Mouse (Mus musculus) heart, embryonic 11.5 days (tissue): ENCODE results near the gene Olfr776. TPM values are rescaled to one million over a fixed set of nuclear protein-coding genes. Genes with fewer than 3 reads are reported as not detected.

Experiments used
- polyA plus RNA-seq: library from polyadenylated mRNA; unstranded; fragments of >200 nt; fragmentation: Nextera tagmentation; extraction: Ambion mirVana; gene quantifications from 2 replicates; pipeline ENCODE4 v1.2.1, GENCODE M21; 2014

The Olfr776 gene
- polyA plus RNA-seq, 1 experiment from 2014 or later, result not detected

Other genes starting within 250 kb of the Olfr776 start
- not detected in 2 replicates for gene Olfr763, start 248.3 kb upstream of the Olfr776 start, polyA plus RNA-seq
- gene Olfr764-ps1, start 219.2 kb upstream of the Olfr776 start, polyA plus RNA-seq, result not detected in 2 replicates
- gene Olfr765, start 209.1 kb upstream of the Olfr776 start, polyA plus RNA-seq, result not detected in 2 replicates
- not detected in 2 replicates for gene Olfr766-ps1, start 190.2 kb upstream of the Olfr776 start, polyA plus RNA-seq
- not detected in 2 replicates for gene Olfr767, start 176.2 kb upstream of the Olfr776 start, polyA plus RNA-seq
- gene Olfr768, start 159.8 kb upstream of the Olfr776 start, polyA plus RNA-seq, result not detected in 2 replicates
- gene Olfr769, start 141.3 kb upstream of the Olfr776 start, polyA plus RNA-seq, result not detected in 2 replicates
- not detected in 2 replicates for gene Olfr770, start 120.1 kb upstream of the Olfr776 start, polyA plus RNA-seq
- gene Olfr771, start 94.4 kb upstream of the Olfr776 start, polyA plus RNA-seq, result not detected in 2 replicates
- gene Olfr772, start 81.2 kb upstream of the Olfr776 start, polyA plus RNA-seq, result not detected in 2 replicates
- not detected in 2 replicates for gene Olfr773, start 71.7 kb upstream of the Olfr776 start, polyA plus RNA-seq
- gene Olfr774, start 22.9 kb upstream of the Olfr776 start, polyA plus RNA-seq, result not detected in 2 replicates
- gene Olfr775, start 10.7 kb upstream of the Olfr776 start, polyA plus RNA-seq, result not detected in 2 replicates
- gene Olfr777, start 12.4 kb downstream of the Olfr776 start, polyA plus RNA-seq, result not detected in 2 replicates
- not detected in 2 replicates for gene Olfr780, start 59.0 kb downstream of the Olfr776 start, polyA plus RNA-seq
- not detected in 2 replicates for gene Olfr781, start 69.7 kb downstream of the Olfr776 start, polyA plus RNA-seq
- not detected in 2 replicates for gene Olfr782, start 89.7 kb downstream of the Olfr776 start, polyA plus RNA-seq
- not detected in 2 replicates for gene Olfr784, start 125.0 kb downstream of the Olfr776 start, polyA plus RNA-seq
- gene Olfr785, start 146.3 kb downstream of the Olfr776 start, polyA plus RNA-seq, result not detected in 2 replicates
- gene Olfr786, start 168.2 kb downstream of the Olfr776 start, polyA plus RNA-seq, result not detected in 2 replicates
- not detected in 2 replicates for gene Olfr787, start 202.7 kb downstream of the Olfr776 start, polyA plus RNA-seq
- gene Olfr788, start 211.9 kb downstream of the Olfr776 start, polyA plus RNA-seq, result not detected in 2 replicates
- not detected in 2 replicates for gene Olfr789, start 225.6 kb downstream of the Olfr776 start, polyA plus RNA-seq
- not detected in 2 replicates for gene Olfr790, start 239.4 kb downstream of the Olfr776 start, polyA plus RNA-seq